Mouse (Mus musculus): Measurements from ENCODE around the gene Kpna2. TPM values are rescaled to one million over a fixed set of nuclear protein-coding genes. Genes with fewer than 3 reads are reported as not detected.
"Not testable (repeated sequence)": the region's sequence is repeated elsewhere in the genome, so short reads cannot be mapped to it uniquely, and the experiment has no call there.

Gene Kpna2
- polyA plus RNA-seq, 1 experiment from 2014 or later = 259 TPM

GRCm38 (mm10) chr11:106998651-106999150 is 640 bp downstream of the Kpna2 start:
- no peaks in the 10 kb centered on the region for H3K27me3 ChIP-seq (replicated peaks)
- peak overlapping the region; percentile 59 for H3K4me2 ChIP-seq
- peak overlapping the region; percentile 90 for H3K9ac ChIP-seq
- under 1% methylated on average over 26 of the region's 26 CpGs for WGBS
- peak overlapping the region; percentile 99 for H3K4me3 ChIP-seq (replicated peaks)
- H3K4me1 ChIP-seq = peaks cover 6% of the 10 kb centered on the region; the same call in 1 of the 2 replicates
- H3K27ac ChIP-seq = peak overlapping the region; percentile 89
- ATAC-seq (ENCODE audit: insufficient read depth, low FRiP score, low read depth) = no peak
- no peaks in the 10 kb centered on the region for H3K9me3 ChIP-seq
- H3K36me3 ChIP-seq = peaks cover 7% of the 10 kb centered on the region; the same call in 1 of the 2 replicates

- peak overlapping the region; percentile 59 for H3K4me2 ChIP-seq
- H3K36me3 ChIP-seq = peaks cover 8% of the 10 kb centered on the region; the same call in 1 of the 2 replicates
- WGBS = 16% methylated on average over 5 of the region's 5 CpGs
- H3K9me3 ChIP-seq = no peaks in the 10 kb centered on the region
- H3K9ac ChIP-seq = peak overlapping the region; percentile 90; the same call in 1 of the 2 replicates
- peaks cover 6% of the 10 kb centered on the region; the same call in 1 of the 2 replicates for H3K4me1 ChIP-seq
- no peaks in the 10 kb centered on the region for H3K27me3 ChIP-seq (replicated peaks)
- H3K4me3 ChIP-seq (replicated peaks) = peak overlapping the region; percentile 99
- H3K27ac ChIP-seq = no peak overlapping the region
- ATAC-seq (ENCODE audit: insufficient read depth, low FRiP score, low read depth) = no peak
Observed at GRCm38 (mm10) chr11:106997976-106998375, 1.4 kb downstream of the Kpna2 start.

DNA sequence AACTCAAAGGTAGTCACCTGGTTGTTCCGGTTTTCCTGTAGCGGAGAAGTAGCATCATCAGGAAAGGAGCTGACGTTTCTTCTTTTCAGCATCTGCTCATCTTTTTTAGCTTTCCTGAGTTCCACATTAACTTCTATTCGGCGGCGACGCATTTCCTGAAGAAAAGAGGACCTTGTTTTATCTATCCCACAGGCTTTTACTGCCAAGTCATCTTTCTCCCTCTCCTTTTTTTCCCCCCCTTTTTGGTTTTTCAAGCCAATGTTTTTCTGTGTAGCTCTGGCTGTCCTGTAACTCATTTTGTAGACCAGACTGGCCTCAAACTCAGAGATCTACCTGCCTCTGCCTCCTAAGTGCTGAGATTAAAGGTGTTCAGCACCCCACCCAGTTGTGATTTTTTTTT is 2.8 kb downstream of the Kpna2 start:
- H3K36me3 ChIP-seq = peaks cover 16% of the 10 kb centered on the region; the same call in 1 of the 2 replicates
- H3K27ac ChIP-seq; H3K9ac ChIP-seq; H3K4me2 ChIP-seq; H3K4me1 ChIP-seq; H3K9me3 ChIP-seq; ATAC-seq (ENCODE audit: insufficient read depth, low FRiP score, low read depth); H3K4me3 ChIP-seq (replicated peaks); H3K27me3 ChIP-seq (replicated peaks): not testable (repeated sequence)
- WGBS = 89% methylated on average over 7 of the region's 7 CpGs

GRCm38 (mm10) chr11:106994246-106995085 is 4.9 kb downstream of the Kpna2 start:
- H3K27ac ChIP-seq = no peak overlapping the region

DNA sequence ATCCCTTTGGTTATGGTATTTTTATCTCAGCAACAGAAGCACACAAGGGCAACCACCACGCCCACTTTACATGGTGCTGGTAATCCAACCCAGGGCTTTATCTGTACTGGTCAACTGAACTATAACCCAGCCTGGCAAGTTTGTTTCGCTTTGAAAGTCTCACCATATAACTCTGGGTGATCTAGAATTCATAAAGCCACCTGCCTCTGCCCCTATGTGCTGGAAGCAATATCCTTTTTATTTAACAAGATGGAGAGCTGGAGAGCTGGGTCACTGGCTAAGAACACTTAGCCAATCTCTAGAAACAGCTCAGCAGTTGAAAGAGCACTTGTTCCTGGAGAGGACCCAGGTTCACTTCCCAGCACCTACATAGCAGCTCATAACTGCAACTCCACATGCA is 12.0 kb downstream of the Kpna2 start:
- 83% methylated on average over 2 of the region's 2 CpGs for WGBS
- H3K9me3 ChIP-seq = no peaks in the 10 kb centered on the region
- no peaks in the 10 kb centered on the region for H3K4me1 ChIP-seq
- H3K27ac ChIP-seq = no peak overlapping the region
- no peaks in the 10 kb centered on the region for H3K27me3 ChIP-seq (replicated peaks)
- peaks cover 32% of the 10 kb centered on the region for H3K36me3 ChIP-seq
- H3K9ac ChIP-seq = no peak overlapping the region
- no peak overlapping the region for H3K4me3 ChIP-seq (replicated peaks)
- no peak; the same call in 1 of the 2 replicates for ATAC-seq (ENCODE audit: insufficient read depth, low FRiP score, low read depth)
- H3K4me2 ChIP-seq = no peak overlapping the region

More at GRCm38 (mm10) chr11:106994246-106995085, 4.9 kb downstream of the Kpna2 start:
- ATAC-seq (ENCODE audit: insufficient read depth, low FRiP score, low read depth) = no peak
- H3K4me2 ChIP-seq = no peak overlapping the region
- peaks cover 6% of the 10 kb centered on the region; the same call in 1 of the 2 replicates for H3K4me1 ChIP-seq
- H3K4me3 ChIP-seq (replicated peaks) = no peak overlapping the region
- peaks cover 27% of the 10 kb centered on the region; the same call in 1 of the 2 replicates for H3K36me3 ChIP-seq
- no peaks in the 10 kb centered on the region for H3K27me3 ChIP-seq (replicated peaks)
- H3K9ac ChIP-seq = no peak overlapping the region
- WGBS = 59% methylated on average over 3 of the region's 3 CpGs
- no peaks in the 10 kb centered on the region for H3K9me3 ChIP-seq

- not testable (repeated sequence) for H3K4me2 ChIP-seq; H3K4me1 ChIP-seq; ATAC-seq (ENCODE audit: insufficient read depth, low FRiP score, low read depth); H3K9ac ChIP-seq; H3K27ac ChIP-seq; H3K27me3 ChIP-seq (replicated peaks); H3K4me3 ChIP-seq (replicated peaks); H3K9me3 ChIP-seq
- 76% methylated on average over 9 of the region's 9 CpGs for WGBS
- H3K36me3 ChIP-seq = peaks cover 26% of the 10 kb centered on the region
Observed at GRCm38 (mm10) chr11:106985979-106986604, 13.2 kb downstream of the Kpna2 start.

DNA sequence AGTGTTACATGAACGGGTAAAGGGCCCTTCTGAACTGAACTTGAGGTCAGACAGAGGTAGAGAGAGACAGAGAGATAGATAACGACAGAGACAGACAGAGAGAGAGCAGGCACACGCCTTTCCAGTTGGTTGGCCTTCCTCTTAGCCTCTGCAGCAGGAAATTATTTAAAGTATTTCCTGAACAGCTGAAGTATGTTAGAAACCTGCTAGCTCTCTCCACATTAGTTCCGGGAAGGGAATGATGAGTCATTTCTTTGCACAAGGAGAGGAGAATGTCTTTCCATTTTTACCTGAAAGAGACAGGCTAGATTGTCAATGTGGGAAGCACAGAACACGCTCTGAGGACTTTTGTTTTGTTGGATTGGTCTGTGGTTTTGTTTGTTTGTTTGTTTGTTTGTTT is 17.0 kb downstream of the Kpna2 start:
- 0 out of 2 replicates have a peak, but pooled peaks cover 5% of the 10 kb centered on the region for H3K36me3 ChIP-seq
- H3K4me2 ChIP-seq = no peak overlapping the region
- no peak overlapping the region for H3K27ac ChIP-seq
- no peaks in the 10 kb centered on the region for H3K27me3 ChIP-seq (replicated peaks)
- H3K4me1 ChIP-seq = no peaks in the 10 kb centered on the region
- WGBS = 27% methylated on average over 5 of the region's 5 CpGs
- no peak overlapping the region for H3K4me3 ChIP-seq (replicated peaks)
- H3K9ac ChIP-seq = no peak overlapping the region
- ATAC-seq (ENCODE audit: insufficient read depth, low FRiP score, low read depth) = no peak
- no peaks in the 10 kb centered on the region for H3K9me3 ChIP-seq

GRCm38 (mm10) chr11:106981787-106982186 is 17.6 kb downstream of the Kpna2 start:
- Histone ChIP-seq H3K27ac (no peak overlapping the region), H3K36me3 (no peaks in the 10 kb centered on the region), H3K4me1 (no peaks in the 10 kb centered on the region), H3K9me3 (no peaks in the 10 kb centered on the region), H3K27me3 (replicated peaks) (no peaks in the 10 kb centered on the region), H3K9ac (no peak overlapping the region), H3K4me2 (no peak overlapping the region), H3K4me3 (replicated peaks) (no peak overlapping the region)
- ATAC-seq (ENCODE audit: insufficient read depth, low FRiP score, low read depth) = no peak
- WGBS = 51% methylated on average over 1 of the region's 1 CpGs

GRCm38 (mm10) chr11:106980455-106980854 is 18.9 kb downstream of the Kpna2 start:
- no peaks in the 10 kb centered on the region for H3K4me1 ChIP-seq
- no peak overlapping the region for H3K27ac ChIP-seq
- H3K36me3 ChIP-seq = no peaks in the 10 kb centered on the region
- H3K4me3 ChIP-seq (replicated peaks) = no peak overlapping the region
- WGBS = 22% methylated on average over 7 of the region's 7 CpGs
- no peak for ATAC-seq (ENCODE audit: insufficient read depth, low FRiP score, low read depth)
- H3K9me3 ChIP-seq = no peaks in the 10 kb centered on the region
- no peak overlapping the region for H3K4me2 ChIP-seq
- no peaks in the 10 kb centered on the region for H3K27me3 ChIP-seq (replicated peaks)
- no peak overlapping the region for H3K9ac ChIP-seq

DNA sequence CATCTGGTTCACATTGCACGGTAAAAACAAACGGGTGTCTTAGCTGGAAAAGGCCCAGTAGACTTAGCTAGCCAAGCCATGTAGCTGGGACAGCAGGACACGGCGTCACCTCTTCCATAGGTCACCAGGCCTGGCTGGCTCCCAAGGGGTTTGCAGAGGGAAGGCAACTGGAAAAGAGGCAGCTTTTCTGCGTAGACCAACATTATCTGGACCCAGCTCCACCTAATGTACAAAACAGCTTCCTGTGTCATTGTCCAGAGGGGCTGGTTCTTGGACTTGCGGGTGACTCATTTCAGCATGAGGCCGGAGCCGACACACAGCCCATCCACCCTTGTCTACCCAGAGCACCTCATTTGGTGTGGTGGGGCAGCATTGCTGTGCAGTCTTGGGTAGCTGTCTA is 23.1 kb downstream of the Kpna2 start:
- Histone ChIP-seq H3K4me2 (no peak overlapping the region), H3K27ac (no peak overlapping the region), H3K9me3 (no peaks in the 10 kb centered on the region), H3K9ac (no peak overlapping the region), H3K27me3 (replicated peaks) (no peaks in the 10 kb centered on the region), H3K4me1 (no peaks in the 10 kb centered on the region), H3K4me3 (replicated peaks) (no peak overlapping the region), H3K36me3 (no peaks in the 10 kb centered on the region)
- WGBS = 76% methylated on average over 8 of the region's 8 CpGs
- ATAC-seq (ENCODE audit: insufficient read depth, low FRiP score, low read depth) = 0 out of 2 replicates have a peak, but pooled peaks have one; percentile 48

- no peak overlapping the region for H3K4me2 ChIP-seq
- peak; percentile 38; the same call in 1 of the 2 replicates for ATAC-seq (ENCODE audit: insufficient read depth, low FRiP score, low read depth)
- H3K4me3 ChIP-seq (replicated peaks) = no peak overlapping the region
- no peaks in the 10 kb centered on the region for H3K9me3 ChIP-seq
- H3K27me3 ChIP-seq (replicated peaks) = no peaks in the 10 kb centered on the region
- H3K9ac ChIP-seq = no peak overlapping the region
- H3K4me1 ChIP-seq = no peaks in the 10 kb centered on the region
- no peak overlapping the region for H3K27ac ChIP-seq
- H3K36me3 ChIP-seq = no peaks in the 10 kb centered on the region
- WGBS = 46% methylated on average over 8 of the region's 8 CpGs
Observed at GRCm38 (mm10) chr11:106975419-106976177, 23.7 kb downstream of the Kpna2 start.

All from stomach, embryonic 15.5 days (tissue).